Mouse (Mus musculus): ENCODE measurements around the gene Rabep1.

Rabep1 gene

DNA sequence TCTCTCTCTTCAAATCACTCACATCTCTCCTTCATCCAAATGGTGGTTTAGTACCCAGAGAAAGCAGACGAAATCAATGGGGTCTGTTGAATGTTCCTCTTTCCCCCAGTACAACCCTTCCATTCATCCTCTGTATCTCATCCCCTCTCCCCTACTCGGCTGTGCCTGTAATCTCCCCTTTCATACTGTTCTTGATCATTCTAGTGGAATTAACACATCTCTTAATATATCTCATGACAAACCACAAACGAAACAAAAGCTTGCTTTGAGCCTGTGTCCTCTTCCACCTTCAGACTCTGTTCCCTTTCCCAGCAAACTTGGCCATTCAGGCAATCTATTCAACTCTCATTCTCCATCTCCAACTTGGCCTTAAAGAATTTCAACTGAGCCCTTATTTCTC lies 13.4 kb upstream of the Rabep1 start:
- DNase-seq (ENCODE audit: low spot score), result no peak

DNA sequence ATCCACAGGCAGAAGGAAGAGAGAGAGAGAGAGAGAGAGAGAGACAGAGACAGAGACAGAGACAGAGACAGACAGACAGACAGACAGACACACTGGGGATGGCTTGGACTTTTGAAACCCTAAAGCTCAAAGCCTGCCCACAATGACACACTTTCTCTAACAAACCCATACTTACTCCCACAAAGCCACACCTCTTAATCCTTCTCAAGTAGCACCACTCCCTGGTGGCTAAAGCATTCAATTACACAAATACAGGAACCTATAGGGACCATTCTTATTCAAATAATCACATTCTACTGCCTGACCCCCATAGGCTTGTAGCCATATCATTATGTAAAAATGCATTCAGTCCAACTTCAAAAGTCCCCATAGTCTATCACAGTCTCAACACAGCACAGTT lies 11.2 kb upstream of the Rabep1 start:
- no peak for DNase-seq (ENCODE audit: low spot score)

DNA sequence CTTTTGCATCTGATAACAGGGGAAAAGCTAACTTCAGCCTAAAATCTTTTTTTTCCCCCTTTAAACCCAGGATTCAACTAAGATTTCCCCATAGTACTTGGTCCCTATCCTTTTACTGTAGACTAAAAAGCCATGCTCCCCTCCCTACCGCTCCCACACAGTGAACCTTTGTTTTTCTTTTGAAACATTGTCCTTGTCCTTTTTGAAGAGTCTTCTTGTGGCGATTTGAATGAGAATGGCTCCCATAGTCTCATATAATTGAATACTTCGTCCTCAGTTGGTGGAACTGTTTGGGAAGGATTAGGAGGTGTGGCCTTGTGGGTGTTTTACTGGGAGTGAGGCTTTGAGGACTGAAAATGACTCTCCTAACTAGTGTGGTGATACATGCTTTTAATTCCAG lies 10.7 kb upstream of the Rabep1 start:
- no peak for DNase-seq (ENCODE audit: low spot score)

DNA sequence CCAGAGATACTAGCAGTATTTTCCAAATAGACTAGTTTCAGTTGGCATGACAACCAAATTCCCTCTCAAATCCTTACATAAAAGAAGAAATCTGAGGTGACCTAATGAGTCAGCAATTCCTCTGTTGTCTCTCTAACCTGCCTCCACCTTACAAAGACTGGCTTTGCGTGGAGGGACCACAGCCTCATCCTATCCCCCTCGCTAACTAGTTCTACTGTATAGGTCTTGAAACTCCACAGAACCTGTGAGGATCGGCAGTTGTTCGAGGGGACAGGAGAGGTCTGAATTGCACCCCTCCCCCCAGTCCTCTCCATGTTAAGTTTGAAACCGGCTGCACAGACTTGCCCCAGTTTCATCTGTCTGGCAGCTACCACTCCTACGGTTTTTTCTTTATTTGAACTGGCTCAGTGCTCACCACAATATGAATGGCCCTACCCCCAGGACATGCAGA lies 9.2 kb upstream of the Rabep1 start:
- no peak for DNase-seq (ENCODE audit: low spot score)

DNA sequence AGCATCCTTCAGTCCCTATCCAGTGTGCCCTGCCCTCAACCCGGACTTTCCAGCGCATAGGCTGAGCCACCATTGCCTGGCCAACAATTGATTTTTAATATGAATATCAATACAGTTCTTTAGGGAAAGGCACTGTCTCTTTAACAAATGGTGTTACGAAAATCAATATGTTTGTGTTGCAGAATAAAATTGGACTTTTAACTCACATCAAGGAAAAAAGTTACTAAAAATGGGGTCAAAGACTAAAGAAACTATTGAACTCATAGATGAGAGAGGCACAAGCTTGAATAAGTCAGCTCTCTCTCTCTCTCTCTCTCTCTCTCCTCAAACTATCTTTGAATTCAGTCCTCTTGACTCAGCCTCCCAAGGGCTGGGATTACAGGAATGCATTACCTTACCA lies 7.5 kb upstream of the Rabep1 start:
- no peak for DNase-seq (ENCODE audit: low spot score)

DNA sequence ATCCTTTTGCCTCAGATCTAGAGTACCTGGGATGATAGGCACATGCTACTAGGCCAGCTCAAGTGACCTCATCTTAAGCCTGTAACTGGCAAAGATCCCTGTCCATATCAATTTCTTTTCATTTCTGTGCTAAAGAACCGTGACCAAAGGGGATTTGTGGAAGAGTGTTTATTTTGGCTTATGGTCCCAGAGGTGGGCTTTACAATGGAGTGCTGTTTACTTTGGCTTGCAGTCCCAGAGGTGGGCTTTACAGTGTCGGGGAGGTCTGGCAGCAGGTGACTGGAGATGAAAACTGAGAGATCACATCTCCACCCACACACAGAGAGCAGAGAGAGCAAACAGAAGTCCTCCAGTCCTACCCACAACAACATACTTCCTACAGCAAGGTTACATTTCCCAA lies 6.0 kb upstream of the Rabep1 start:
- no peak for DNase-seq (ENCODE audit: low spot score)

DNA sequence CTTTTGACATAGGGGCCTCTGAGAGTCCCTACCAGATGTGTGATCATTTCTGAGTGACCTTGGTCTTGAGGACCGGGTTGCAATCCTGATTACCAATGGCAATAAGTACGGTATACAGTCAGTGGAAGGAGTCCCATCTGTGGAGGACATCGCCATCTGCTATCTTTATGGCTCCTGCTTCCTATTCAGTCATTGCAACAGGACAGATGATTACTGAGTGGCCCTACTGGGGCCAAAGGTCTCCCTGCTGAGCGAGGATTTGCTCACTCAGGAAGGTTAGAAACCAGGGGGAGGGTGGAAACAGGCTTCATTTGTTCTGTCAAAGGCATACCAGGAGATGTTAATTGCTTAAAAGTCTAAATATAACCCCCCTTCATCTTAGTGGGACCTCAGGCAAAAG lies 1.6 kb upstream of the Rabep1 start:
- DNase-seq (ENCODE audit: low spot score), result no peak

DNA sequence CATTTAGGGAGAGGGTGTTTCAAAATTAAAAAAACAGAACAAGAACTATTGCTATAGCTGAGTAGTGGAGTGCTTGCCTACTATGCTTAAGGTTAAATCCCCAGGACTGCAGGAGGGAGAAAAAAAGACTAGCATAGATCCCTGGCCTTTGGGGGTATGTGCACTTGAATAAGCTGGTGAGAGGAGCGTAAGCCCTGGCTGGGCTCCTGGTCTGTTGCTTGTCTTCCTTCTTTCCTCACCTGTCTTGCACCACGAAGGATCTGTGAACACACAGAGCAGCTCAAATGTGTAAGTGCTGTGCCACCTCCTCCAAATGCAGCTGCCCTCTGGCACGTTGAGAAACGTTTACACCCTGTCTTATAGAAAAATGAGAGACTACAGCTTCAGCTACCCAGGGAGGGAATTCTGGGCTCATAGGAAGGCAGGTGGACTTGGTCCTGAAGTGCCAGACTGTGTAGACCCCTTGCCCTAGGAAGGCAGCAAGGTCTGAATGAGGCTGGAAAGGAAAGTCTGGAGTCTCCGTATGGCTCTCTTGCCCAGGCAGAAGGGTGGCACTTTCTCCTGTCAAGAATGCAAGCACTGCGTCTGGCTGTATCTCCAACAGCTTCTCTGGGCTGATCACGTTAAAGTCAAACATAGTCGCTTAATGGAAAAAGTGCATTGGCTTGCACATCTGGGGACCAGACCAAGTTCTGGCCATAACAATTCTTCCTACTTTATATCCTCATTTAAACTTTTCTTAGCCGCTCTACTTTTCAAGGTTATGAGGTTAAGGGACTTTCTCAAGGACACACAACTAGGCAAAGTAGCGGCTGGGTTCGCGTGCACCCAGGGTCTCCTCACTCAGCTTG lies 652 bp upstream of the Rabep1 start:
- DNase-seq (ENCODE audit: low spot score), result no peak

DNA sequence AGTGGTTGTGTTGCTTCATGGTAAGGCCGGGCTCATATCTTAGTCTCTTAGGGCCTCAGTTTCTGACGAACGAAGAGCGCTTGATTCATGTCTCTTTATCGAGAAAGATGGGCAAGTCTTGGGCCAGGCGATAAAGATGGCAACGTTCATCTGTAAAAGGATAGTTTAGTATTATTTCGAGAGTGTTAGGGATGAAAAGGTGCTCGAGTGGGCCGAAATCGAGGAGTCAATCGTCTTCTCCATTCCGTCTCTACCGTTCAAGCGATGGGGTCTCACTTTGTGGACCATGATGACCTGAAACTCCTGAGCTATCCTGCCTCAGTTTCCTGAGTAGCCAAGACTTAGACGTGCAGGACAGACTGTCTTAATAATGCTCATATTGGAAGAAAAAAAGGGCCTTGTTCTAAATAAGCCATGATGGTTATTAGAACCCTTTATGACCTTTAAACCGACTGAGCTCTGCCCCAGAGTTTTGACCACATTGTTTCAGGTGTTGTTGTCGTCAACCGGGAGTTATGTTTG lies 940 bp downstream of the Rabep1 start:
- DNase-seq (ENCODE audit: low spot score), result no peak

DNA sequence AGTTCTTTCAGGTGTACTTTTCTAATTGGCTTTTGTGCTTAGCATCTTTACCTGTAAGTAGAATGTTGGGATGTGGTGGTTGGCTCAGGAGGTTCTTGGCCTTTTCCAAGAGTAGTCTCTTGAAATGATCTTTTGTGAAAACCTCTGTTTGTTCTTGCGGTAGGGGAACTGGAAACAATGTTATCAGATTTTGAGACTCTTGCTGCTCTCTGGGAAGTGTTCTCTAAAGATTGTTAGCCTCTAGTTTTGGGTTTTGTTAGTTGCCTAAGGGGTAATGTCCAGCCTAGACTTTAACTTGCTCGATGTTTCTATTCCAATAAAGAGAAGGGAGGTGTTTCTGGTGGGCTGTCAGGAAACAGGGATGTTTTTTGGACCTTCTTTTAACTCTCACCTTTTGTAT lies 1.5 kb downstream of the Rabep1 start:
- no peak for DNase-seq (ENCODE audit: low spot score)

DNA sequence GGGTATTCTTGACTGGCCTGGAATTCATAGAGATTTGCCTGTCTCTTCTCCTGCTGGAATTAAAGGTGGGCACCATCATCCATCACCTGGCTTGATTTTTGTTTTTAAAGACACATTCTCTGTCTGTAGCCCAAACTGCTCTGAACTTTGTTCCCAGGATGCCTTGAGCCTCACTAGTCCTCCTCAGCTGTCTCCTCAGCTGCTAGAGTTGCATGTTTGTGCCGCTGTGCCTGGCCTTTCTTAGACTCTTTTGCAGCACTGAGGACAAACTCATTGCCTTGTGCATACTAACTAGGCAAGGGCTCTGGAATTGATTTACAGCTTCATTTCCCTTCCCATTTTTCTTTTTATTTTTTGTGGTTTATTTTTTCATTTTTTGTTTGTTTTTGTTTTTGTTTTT lies 15.8 kb downstream of the Rabep1 start:
- no peak for DNase-seq (ENCODE audit: low spot score)

DNA sequence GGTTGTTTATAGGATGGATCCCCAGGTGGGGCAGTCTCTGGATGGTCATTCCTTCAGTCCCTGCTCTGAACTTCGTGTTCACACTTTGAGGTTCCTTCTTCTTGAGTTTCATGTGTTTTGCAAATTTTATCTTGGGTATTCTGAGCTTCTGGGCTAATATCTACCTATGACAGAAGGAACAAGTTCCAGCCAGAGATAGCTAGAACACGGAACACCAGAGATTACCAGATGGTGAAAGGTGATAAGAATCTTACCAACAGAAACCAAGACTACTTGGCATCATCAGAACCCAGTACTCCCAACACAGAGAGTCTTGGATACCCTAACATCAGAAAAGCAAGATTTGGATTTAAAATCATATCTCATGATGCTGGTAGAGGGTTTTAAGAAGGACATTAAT lies 18.6 kb downstream of the Rabep1 start:
- peak; percentile 21 for DNase-seq (ENCODE audit: low spot score)

DNA sequence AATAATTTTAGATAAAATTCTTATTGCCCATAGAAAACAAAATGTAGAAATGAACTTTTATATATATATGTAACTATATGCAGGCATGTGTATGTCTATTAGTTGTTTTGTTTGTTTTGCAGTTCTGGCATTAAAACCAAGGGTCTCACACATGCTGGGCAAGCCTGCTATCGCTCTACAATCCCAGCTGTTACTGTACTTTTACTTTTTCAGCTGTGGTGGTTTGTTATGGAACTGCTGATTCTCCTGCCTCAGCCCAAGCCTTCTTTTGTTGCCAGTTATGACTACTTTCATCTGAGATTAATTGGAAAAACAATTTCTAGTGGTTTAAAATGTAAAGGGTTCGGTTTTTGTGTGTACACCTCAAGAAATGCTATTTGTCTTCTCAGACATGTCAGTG lies 20.6 kb downstream of the Rabep1 start:
- no peak for DNase-seq (ENCODE audit: low spot score)

DNA sequence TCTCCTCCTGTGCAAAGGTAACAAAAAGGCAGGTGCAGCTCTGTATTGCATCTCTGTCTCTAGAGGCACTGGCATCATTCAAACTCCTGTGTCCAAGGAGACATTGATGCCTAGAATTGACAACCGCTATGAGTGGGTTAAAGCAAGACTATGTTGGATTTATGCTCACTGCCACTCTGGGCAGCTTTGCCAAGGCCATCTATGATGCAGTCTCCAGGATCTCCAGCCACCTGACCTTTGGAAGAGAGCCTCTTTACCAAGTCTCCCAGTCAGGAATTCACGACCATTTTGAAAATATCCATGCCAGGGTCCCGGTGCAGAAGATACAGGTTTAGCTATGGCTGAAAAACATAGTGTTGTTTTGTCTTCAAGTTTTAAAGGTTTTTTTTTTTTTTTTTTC lies 24.7 kb downstream of the Rabep1 start:
- DNase-seq (ENCODE audit: low spot score), result no peak

DNA sequence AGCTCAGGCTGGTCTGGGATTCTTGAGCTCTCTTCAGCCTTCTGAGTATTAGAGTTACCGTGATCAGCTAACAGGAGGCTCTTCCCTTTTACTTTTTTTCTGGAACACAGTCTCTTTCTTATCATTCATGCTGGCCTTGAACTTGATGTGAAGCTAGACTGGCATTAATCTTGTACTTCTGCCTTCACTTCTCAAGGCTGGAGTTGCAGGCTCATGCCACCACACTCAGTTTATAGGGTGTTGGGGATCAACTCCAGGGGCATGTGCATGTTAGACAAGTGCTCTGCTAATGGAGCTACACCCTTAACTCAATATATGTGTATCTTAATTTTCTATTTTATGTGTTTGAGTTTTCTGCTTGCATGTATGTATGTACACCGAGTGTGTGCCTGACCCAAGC lies 25.2 kb downstream of the Rabep1 start:
- DNase-seq (ENCODE audit: low spot score), result no peak

DNA sequence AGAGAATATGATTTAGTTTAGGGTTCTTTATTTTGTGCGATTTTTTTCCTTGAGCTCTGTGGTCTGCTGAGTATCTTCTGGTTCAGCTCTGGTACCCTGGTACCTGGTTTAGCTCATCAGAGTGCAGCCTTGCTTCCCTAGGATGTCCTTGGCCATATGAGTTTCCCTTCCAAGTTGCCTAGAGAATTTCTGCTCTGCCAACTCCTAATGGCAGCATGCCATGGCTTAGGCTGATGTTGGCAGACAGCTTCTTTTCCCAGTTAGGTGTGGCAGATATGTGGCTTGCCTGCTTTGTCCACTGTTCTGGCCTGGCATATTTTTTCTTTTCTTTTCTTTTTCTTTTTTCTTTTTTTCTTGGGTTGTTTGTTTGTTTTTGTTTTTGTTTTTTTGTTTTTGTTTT lies 25.8 kb downstream of the Rabep1 start:
- DNase-seq (ENCODE audit: low spot score), result no peak

DNA sequence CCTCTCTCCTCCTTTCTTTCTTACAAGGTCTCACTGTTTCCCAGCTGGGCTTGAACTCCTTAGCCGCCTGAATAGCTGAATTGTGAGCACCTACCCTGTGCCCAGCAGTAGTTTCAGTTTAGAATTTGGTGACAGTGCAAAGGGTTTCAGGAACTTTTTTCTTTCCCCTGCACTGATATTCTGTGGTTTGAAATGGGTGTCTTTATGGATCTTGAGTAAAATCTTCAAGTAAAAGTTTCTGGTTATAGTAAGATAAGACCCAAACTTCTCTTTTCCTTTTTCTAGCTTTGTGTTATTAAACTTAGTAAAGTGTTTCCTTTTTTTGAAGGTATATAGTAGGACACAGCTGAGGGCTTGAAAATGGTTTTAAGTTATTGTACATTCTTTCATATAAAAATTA lies 26.5 kb downstream of the Rabep1 start:
- no peak for DNase-seq (ENCODE audit: low spot score)

DNA sequence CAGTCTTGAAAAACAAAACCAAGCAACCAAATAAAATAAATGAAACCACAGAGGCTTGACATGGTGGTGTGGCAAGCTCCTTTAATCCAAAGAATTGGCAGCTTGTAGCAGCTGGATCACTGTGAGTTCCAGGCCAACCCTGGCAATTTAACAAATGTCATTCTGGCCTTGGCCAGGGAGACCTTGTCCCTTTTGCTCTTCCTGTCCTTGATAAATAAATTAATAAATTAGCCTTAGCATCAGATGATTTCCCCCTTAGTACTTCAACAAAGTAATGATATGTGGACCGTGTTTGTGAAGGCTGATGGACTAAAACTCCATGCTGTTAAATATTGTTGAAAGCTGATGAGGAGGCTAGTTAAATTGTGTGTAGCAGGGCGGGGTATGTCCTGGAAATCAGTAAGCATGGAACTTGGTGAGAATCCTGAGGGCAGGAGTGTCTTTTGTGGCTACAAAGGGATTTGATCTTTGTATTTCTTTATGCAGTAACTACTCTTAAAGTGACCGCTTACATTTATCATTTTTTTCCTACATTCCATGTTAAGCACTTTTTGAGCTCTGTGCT lies 27.3 kb downstream of the Rabep1 start:
- DNase-seq (ENCODE audit: low spot score), result no peak

DNA sequence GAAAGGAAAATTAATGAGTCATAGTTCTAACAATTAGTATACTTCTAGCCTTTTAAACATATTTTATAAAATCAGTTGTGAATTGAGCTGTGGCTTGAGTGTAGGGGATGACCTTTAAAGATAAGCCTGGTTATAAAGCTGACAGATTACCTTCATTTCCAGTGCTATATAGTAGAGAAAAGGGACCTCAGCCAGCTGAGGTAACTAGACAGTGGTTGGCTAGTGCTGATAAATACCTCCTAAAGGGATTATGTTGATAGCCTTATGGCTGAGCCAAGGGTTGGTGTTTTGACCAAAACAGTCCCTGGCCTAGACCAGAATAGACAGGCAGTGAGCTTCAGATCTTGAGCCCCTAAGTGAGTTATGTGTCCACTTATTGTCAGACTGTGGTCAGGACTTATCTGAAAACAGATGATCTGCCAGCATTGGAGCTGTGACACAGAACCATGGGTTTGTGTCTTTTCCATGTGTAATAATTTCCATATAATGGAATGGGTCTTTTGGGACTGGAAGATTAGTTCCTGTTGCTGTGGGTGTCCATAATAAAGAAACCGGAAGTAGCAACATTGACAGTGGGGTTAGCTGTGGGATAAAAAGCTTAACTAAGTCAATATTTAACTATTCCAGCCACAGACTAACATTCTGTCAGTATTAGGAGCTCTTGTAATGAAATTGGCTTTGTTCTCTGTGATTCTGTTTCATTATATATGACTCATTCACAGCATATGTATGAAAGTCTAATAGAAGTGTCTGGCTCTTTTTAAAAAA lies 29.5 kb downstream of the Rabep1 start:
- DNase-seq (ENCODE audit: low spot score), result no peak

DNA sequence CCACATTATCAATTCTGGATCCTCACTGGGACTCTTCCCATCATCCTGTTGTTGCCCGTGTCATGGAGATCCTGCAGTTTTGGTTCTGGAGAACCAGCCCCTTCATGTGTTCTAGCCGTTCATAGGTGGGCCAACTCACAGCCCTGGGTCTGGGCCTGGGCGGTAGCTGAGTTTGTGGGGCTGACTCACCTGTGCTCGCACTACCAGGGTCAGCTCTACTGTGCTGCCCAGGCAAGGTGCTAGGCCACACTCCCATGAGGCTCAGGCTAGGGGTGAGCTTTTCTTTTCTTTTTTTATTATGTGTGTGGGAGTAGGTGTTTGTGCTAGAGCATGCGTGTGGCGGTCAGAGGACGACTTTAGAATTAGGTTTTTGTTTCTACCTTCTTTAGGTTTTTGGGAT lies 33.1 kb downstream of the Rabep1 start:
- DNase-seq (ENCODE audit: low spot score), result no peak

DNA sequence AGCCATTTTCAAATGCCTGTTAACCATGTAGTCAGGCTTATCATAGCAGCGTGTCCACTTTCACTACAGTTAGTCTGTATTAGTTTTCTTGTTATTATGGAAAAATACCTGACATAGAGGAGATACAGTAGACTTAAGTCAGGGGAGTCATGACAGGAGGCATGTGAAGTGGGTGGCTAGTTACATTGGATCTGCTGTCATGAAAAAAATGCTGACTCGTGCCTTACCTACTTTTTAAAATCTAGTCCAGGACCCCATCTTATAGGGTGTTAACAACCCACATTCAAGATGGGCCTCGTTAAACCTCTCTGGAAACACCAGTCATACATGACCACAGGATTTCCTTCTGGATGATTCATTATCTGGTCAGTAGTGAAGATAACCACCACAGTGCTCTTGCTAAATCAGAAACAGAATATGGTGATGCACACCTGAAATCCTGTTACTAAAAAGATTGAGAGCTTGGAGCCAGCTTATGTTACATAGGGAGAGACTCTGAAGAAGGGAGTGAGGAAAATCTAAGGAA lies 38.4 kb downstream of the Rabep1 start:
- no peak for DNase-seq (ENCODE audit: low spot score)

DNA sequence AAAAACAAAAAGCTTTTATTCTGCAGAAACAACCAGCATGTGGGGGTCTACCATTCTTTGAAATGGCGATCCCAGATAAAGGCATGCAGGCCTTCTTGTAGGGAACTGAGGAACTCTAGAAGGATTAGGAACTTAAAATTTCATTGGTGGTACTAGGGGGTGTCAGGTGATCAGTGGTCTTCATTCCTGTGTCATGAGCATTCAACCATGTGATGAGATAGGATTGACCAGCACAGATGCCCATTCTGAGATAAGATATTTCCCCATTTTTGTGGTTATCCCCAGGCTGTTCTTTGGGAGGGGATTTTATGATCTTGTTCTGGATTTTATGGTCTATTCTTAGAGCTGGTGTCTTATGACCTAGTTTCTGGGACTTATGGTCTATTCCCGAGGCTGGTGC lies 46.1 kb downstream of the Rabep1 start:
- no peak for DNase-seq (ENCODE audit: low spot score)

DNA sequence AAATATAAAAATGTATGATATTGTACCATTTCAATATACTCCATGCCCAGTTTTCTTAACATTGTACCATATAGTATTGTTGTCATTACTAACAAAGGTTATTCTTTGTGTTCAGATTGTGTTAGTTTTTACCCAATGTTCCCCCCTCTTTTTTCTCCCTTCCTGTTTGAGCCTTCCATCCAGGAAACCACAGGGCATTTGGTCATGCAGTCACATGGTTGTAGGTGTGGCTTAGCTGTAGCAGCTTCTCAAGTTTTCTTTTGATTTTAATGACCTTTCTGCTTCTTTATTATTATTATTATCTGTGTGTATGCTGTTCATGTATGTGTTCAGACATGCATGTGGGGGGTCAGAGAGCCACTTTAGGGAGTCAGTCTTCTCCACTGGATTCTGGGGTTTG lies 47.0 kb downstream of the Rabep1 start:
- DNase-seq (ENCODE audit: low spot score), result no peak
